Mouse (Mus musculus) forebrain, embryonic 16.5 days (tissue): ENCODE measurements around the gene Defb45. TPM values are rescaled to one million over a fixed set of nuclear protein-coding genes. Genes with fewer than 3 reads are reported as not detected.

ENCODE experiments used
- ATAC-seq: fragments of 200-750 bp; cut with Nextera tagmentation; 2 replicates; pipeline ENCODE4 v1.8.0; 2017; ENCODE audit warnings: mild to moderate bottlenecking, moderate library complexity
- H3K27ac ChIP-seq: fragments of 300-500 bp; sonication (generic); 2 replicates; pipeline ENCODE4 v1.5.1; 2014; ENCODE audit warnings: low read length, control low read depth
- H3K27me3 ChIP-seq: fragments of 300-500 bp; sonication (generic); replicated peaks from 2 replicates; pipeline ENCODE4 v1.6.1; 2014; ENCODE audit warnings: low read length; ENCODE audit not compliant: control insufficient read depth, insufficient read depth
- H3K36me3 ChIP-seq: fragments of 300-500 bp; sonication (generic); 2 replicates; pipeline ENCODE4 v1.6.1; 2014; ENCODE audit not compliant: control insufficient read depth, insufficient read depth
- H3K4me1 ChIP-seq: fragments of 300-500 bp; sonication (generic); replicated peaks from 2 replicates; pipeline ENCODE4 v1.6.1; 2014; ENCODE audit warnings: low read length; ENCODE audit not compliant: control insufficient read depth, insufficient read depth
- H3K4me2 ChIP-seq: fragments of 300-500 bp; sonication (generic); 2 replicates; pipeline ENCODE4 v1.6.1; 2014; ENCODE audit warnings: mild to moderate bottlenecking, low read length, control low read depth
- H3K4me3 ChIP-seq: fragments of 300-500 bp; sonication (generic); replicated peaks from 2 replicates; pipeline ENCODE4 v1.5.1; 2014; ENCODE audit warnings: mild to moderate bottlenecking, low read length, control low read depth
- H3K9ac ChIP-seq: fragments of 300-500 bp; sonication (generic); replicated peaks from 2 replicates; pipeline ENCODE4 v1.6.1; 2014; ENCODE audit warnings: low read depth, low read length, control low read depth
- H3K9me3 ChIP-seq: fragments of 300-500 bp; sonication (generic); 2 replicates; pipeline ENCODE4 v1.6.1; 2016; ENCODE audit warnings: low read length; ENCODE audit not compliant: control insufficient read depth
- WGBS: fragments of 180-500 bp; shearing (Covaris S2); extraction: QIAGEN DNeasy Blood & Tissue Kit; methylation state at CpG from one replicate; pipeline ENCODE4 v1.1.7; 2014; 5-methylcytosine and 5-hydroxymethylcytosine counted together
- polyA plus RNA-seq: library from polyadenylated mRNA; unstranded; fragments of >200 nt; fragmentation: Nextera tagmentation; extraction: Ambion mirVana; gene quantifications from 2 replicates; pipeline ENCODE4 v1.2.1, GENCODE M21; 2015

Gene Defb45
- polyA plus RNA-seq, 1 experiment from 2014 or later = not detected

- WGBS = 84% methylated on average over 6 of the region's 6 CpGs
- 0 out of 2 replicates have a peak, but pooled peaks cover 2% of the 10 kb centered on the region for H3K4me1 ChIP-seq
- no peaks in the 10 kb centered on the region for H3K27me3 ChIP-seq
- H3K36me3 ChIP-seq = no peaks in the 10 kb centered on the region
- H3K4me2 ChIP-seq = no peak overlapping the region
- ATAC-seq = no peak
- no peaks in the 10 kb centered on the region for H3K9me3 ChIP-seq
- H3K9ac ChIP-seq = no peak overlapping the region
- no peak overlapping the region for H3K27ac ChIP-seq
- H3K4me3 ChIP-seq = no peak overlapping the region
These were observed 17.3 kb upstream of the Defb45 start for GRCm38 (mm10) chr2:152616470-152616869.

DNA sequence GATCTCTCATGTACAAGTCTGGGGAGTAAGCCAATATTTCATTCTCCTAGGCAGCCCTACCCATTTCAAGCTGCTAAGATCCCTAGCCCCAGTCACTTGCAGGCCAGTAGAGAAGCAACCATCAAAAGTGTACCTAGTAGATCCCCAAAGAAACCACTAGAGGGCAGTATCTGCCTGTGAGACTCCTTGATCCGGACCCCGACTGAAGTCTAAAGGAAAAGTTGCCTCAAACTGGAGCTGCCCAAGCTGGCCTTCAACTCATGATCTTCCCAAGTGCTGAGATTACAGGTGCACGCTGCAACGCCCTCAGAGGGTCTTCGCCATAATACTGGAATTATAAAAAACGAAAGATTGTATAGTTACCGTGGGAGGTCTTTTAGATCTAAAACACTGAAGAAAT lies 16.4 kb upstream of the Defb45 start:
- 9% methylated on average over 7 of the region's 7 CpGs for WGBS
- peak; percentile 79 for ATAC-seq

DNA sequence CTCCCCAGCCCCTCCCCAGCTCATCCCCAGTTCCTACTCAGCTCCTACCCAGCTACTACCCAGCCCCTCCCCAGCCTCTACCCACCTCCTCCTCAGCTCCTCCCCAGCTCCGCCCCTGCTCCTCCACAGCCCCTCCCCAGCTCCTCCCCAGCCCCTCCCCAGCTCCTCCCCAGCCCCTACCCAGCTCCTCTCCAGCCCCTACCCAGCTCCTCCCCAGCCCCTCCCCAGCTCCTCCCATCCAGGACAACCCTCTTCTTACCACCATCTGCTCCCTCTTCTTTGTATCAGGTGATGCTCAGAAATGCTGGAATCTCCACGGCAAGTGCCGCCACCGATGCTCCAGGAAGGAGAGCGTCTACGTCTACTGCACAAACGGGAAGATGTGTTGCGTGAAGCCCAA lies 13.0 kb upstream of the Defb45 start:
- Histone ChIP-seq H3K4me2 (no peak overlapping the region), H3K9me3 (no peaks in the 10 kb centered on the region), H3K36me3 (no peaks in the 10 kb centered on the region), H3K9ac (no peak overlapping the region), H3K4me3 (no peak overlapping the region), H3K4me1 (0 out of 2 replicates have a peak, but pooled peaks cover 2% of the 10 kb centered on the region), H3K27me3 (no peaks in the 10 kb centered on the region), H3K27ac (no peak overlapping the region)
- ATAC-seq = no peak
- WGBS = 28% methylated on average over 8 of the region's 8 CpGs

More for the DNA sequence above, 16.4 kb upstream of the Defb45 start:
- Histone ChIP-seq H3K4me3 (no peak overlapping the region), H3K9me3 (no peaks in the 10 kb centered on the region), H3K27ac (no peak overlapping the region), H3K36me3 (no peaks in the 10 kb centered on the region), H3K27me3 (no peaks in the 10 kb centered on the region), H3K4me2 (no peak overlapping the region), H3K9ac (no peak overlapping the region), H3K4me1 (0 out of 2 replicates have a peak, but pooled peaks cover 2% of the 10 kb centered on the region)

DNA sequence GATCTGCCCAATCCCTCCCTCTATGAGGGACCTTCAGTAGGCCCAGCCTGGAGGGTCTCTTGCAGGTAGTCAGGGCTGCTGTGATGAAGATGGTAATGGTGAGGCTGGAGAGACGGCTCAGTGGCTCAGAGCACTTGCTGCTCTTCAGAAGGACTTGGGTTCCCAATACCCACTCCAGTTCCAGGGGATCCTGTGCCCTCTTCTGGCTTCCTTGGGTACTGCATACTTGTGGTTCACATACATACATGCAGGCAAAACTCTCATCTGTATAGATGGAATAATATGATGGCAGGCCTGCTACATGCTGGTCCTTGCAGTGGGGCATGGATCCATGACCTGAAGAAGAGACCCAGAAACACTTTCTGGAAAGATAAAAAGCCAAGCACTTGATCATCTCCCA lies 9.5 kb upstream of the Defb45 start:
- Histone ChIP-seq H3K4me1 (0 out of 2 replicates have a peak, but pooled peaks cover 2% of the 10 kb centered on the region), H3K9me3 (no peaks in the 10 kb centered on the region)

DNA sequence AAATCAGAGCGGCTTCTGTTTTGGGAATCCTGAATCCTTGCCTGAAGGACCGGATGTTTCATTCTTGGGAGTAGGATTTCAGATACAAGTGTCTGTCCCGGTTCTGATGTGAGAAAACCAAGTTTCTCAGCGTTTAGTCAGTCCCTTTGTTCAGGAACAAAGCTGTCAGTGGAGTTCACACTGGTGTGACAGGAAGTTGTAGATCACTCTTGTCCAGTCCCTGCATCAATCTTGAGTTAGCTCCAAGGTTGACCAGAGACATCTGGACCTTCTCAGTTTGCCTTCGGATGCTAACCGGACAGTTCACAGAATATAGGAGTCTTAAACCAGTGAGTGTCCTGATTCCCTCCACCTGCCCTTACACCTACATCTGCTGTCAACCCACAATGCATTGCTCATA lies 8.5 kb upstream of the Defb45 start:
- Histone ChIP-seq H3K27ac (no peak overlapping the region), H3K27me3 (no peaks in the 10 kb centered on the region), H3K4me1 (0 out of 2 replicates have a peak, but pooled peaks cover 2% of the 10 kb centered on the region), H3K36me3 (no peaks in the 10 kb centered on the region), H3K4me3 (no peak overlapping the region), H3K4me2 (no peak overlapping the region), H3K9ac (no peak overlapping the region), H3K9me3 (no peaks in the 10 kb centered on the region)
- 84% methylated on average over 6 of the region's 6 CpGs for WGBS
- ATAC-seq = no peak

More for the DNA sequence above, 9.5 kb upstream of the Defb45 start:
- ATAC-seq = no peak
- Histone ChIP-seq H3K4me3 (no peak overlapping the region), H3K9ac (no peak overlapping the region), H3K36me3 (no peaks in the 10 kb centered on the region), H3K27ac (no peak overlapping the region), H3K4me2 (no peak overlapping the region), H3K27me3 (no peaks in the 10 kb centered on the region)
- WGBS = 86% methylated on average over 1 of the region's 1 CpGs

- 84% methylated on average over 15 of the region's 15 CpGs for WGBS
- H3K9me3 ChIP-seq = no peaks in the 10 kb centered on the region
- H3K4me2 ChIP-seq = no peak within 1 kb of the TSS
- no peak within 1 kb of the TSS for H3K9ac ChIP-seq
- no peak within 1 kb of the TSS for H3K27ac ChIP-seq
- H3K36me3 ChIP-seq = no peaks in the 10 kb centered on the region
- no peak within 1 kb of the TSS for H3K4me3 ChIP-seq
- no peak for ATAC-seq
- H3K27me3 ChIP-seq = no peaks in the 10 kb centered on the region
- no peaks in the 10 kb centered on the region for H3K4me1 ChIP-seq
These were observed 4.9 kb upstream of the Defb45 start, which contains the start of gene Defb36 for GRCm38 (mm10) chr2:152604057-152604456. Gene Defb36, plus strand, starts transcription at chr2:152604327.

- H3K4me3 ChIP-seq = no peak overlapping the region
- no peak overlapping the region for H3K27ac ChIP-seq
- no peaks in the 10 kb centered on the region for H3K27me3 ChIP-seq
- WGBS = 77% methylated on average over 4 of the region's 4 CpGs
- no peaks in the 10 kb centered on the region for H3K9me3 ChIP-seq
- H3K36me3 ChIP-seq = no peaks in the 10 kb centered on the region
- no peaks in the 10 kb centered on the region for H3K4me1 ChIP-seq
- no peak overlapping the region for H3K9ac ChIP-seq
- H3K4me2 ChIP-seq = no peak overlapping the region
- ATAC-seq = no peak
These were observed 2.2 kb upstream of the Defb45 start for GRCm38 (mm10) chr2:152601275-152601960.

- no peak overlapping the region for H3K4me2 ChIP-seq
- 93% methylated on average over 6 of the region's 6 CpGs for WGBS
- H3K36me3 ChIP-seq = no peaks in the 10 kb centered on the region
- H3K27ac ChIP-seq = no peak overlapping the region
- no peak overlapping the region for H3K4me3 ChIP-seq
- ATAC-seq = no peak
- H3K27me3 ChIP-seq = no peaks in the 10 kb centered on the region
- no peaks in the 10 kb centered on the region for H3K4me1 ChIP-seq
- no peak overlapping the region for H3K9ac ChIP-seq
- no peaks in the 10 kb centered on the region for H3K9me3 ChIP-seq
These were observed 877 bp upstream of the Defb45 start for GRCm38 (mm10) chr2:152600076-152600475.

DNA sequence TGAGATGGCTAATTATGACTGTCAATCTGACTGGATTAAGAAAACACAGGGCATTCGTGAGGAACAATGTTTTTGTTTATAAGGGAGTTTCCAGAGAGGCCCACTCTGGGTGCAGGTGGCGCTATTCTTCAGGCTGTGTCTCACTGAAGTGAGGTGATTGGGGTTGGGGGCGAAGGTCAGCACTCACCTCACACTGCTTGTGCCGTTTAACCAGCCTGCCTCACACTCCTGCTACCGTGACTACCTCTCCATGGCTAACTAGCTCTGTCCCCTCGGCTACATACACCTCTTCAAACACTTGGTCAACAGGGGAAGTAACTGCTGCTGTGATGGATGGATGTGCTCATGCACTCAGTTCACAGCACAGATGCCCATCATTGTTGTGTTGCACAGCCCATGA lies 10.2 kb downstream of the Defb45 start:
- Histone ChIP-seq H3K36me3 (no peaks in the 10 kb centered on the region), H3K9me3 (no peaks in the 10 kb centered on the region), H3K4me2 (no peak overlapping the region), H3K4me1 (no peaks in the 10 kb centered on the region), H3K27me3 (no peaks in the 10 kb centered on the region), H3K9ac (no peak overlapping the region), H3K4me3 (no peak overlapping the region), H3K27ac (no peak overlapping the region)
- WGBS = 27% methylated on average over 6 of the region's 6 CpGs
- ATAC-seq = no peak
